Mouse (Mus musculus): ENCODE data around the gene Grm4.

- TF ChIP-seq CTCF (IDR thresholded peaks at IDR 0.05; ENCODE audit: control insufficient read depth, insufficient read depth, low read length) (no peak), POLR2A (IDR thresholded peaks at IDR 0.05; ENCODE audit: borderline replicate concordance, control insufficient read depth, low read depth, low read length) (no peak)
Measured at GRCm38 (mm10) chr17:27459241-27459640, 62.0 kb downstream of the Grm4 start.
